Mouse (Mus musculus) heart, postnatal 10 days (tissue): ENCODE results near the gene Smap1. TPM values are rescaled to one million over a fixed set of nuclear protein-coding genes. Genes with fewer than 3 reads are reported as not detected.

Source experiments
- DNase-seq, 2 experiments: peaks; one replicate each; pipeline ENCODE4 v3.0.0; 2021
- intact Hi-C: fragments of 180-260 bp; cut with DNase I; formaldehyde crosslinking; loops from one replicate; pipeline ENCODE4 v1.15.1; 2025
- total RNA-seq, 2 experiments: library from RNA; stranded (reverse); gene quantifications; 2 replicates each; pipeline ENCODE4 v1.2.3; 2021

The Smap1 gene
- total RNA-seq, 2 experiments from 2014 or later = 42.6 to 52.3 TPM

DNA sequence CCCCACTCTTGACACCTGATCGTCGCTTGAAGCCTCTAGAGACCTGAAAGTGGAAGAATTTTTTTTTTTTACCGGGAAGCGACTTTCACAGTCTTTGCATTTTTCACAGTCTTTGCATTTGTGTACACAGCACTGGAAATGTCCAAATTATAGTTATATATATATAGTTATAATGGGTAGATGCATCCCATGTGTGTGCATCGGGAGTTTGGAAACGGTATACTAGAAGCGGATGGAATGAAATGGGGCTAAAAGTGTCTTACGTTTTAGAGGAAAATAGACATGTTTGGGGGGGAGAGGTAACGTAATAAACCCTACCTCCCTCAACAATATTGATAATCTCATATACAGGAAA is 390 bp upstream of the Smap1 start:
- DNase-seq = no peak
- intact Hi-C loops = loop anchor here (5.0 kb wide), 3 partner anchors 85 to 755 kb away; partner anchors contain the start of genes Fam135a, Lmbrd1 and Sdhaf4

DNA sequence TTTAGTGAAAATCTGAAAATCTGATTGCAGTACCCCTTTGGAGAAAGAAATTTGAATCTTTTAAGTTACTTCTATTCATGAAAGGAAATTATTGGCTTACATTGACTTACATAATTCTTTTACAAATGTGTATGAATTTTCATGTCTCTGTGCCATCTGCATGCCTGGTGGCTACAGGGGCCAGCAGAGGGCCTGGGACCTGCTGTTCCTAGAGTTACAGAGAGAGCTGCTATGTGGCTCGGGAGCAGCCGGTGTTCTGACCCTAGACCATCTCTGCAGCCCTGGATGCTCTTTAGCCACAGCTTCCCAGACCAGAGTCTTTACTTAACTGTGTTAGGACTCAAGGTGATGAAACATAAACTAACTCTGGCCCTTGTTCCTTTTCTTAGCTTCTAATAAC is 1.8 kb downstream of the Smap1 start:
- DNase-seq = peak; percentile 20 to 30
- intact Hi-C loops = loop anchor here (5.0 kb wide), 3 partner anchors 87 to 757 kb away; partner anchors contain the start of genes Fam135a, Lmbrd1 and Sdhaf4

GRCm38 (mm10) chr1:23919086-23919485 is 3.0 kb downstream of the Smap1 start:
- intact Hi-C loops = no loop called here
- DNase-seq = no peak

GRCm38 (mm10) chr1:23915483-23915882 is 6.6 kb downstream of the Smap1 start:
- DNase-seq = no peak
- intact Hi-C loops = no loop called here

GRCm38 (mm10) chr1:23912988-23913387 is 9.1 kb downstream of the Smap1 start:
- DNase-seq = no peak
- intact Hi-C loops = no loop called here

DNA sequence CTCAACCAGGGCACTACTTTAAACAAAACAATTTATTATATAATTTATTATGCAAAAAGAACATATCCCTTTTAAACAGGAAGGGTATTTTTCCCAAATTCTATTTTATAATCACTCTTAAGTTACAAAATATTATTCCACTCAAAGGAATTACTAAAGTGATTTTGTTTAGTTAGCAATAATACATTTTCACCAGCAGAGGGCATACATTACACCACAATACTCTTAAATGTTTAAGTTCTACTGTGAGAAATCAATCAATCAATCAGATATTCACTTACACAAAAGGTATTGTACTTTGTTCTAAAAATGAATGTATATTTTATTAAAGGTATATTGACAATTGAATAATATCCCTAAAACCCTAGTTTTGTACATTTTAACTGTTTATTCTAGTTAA is 16.0 kb downstream of the Smap1 start:
- intact Hi-C loops = loop anchor here (5.0 kb wide), 1 partner anchor 126 kb away; no protein-coding TSS in a partner anchor

GRCm38 (mm10) chr1:23903340-23903739 is 18.8 kb downstream of the Smap1 start:
- intact Hi-C loops = no loop called here
- DNase-seq = no peak

More for the DNA sequence above, 16.0 kb downstream of the Smap1 start:
- no peak for DNase-seq

- DNase-seq = no peak
- intact Hi-C loops = no loop called here
Measured at GRCm38 (mm10) chr1:23902736-23903135, 19.4 kb downstream of the Smap1 start.

DNA sequence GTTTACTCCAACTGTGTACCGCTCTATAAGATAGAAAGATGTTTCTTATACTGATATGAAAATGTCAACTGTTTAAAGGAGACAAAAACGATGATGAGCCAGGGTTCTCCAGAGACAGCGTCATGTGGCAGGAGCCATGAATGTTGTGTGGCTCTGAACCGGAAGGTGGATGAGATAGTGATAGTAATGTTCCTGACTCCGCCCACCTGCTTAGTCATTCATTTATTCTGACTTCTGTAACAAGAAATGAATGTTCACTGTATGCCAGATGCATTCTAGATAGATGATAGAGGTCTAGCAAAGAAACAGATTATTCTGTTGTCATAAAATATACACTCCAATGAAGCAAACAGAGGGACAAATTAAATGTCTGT is 22.5 kb downstream of the Smap1 start:
- DNase-seq = no peak
- intact Hi-C loops = no loop called here

- intact Hi-C loops = no loop called here
- no peak for DNase-seq
Measured at GRCm38 (mm10) chr1:23899020-23899646, 23.0 kb downstream of the Smap1 start.

- DNase-seq = no peak
- intact Hi-C loops = no loop called here
Measured at GRCm38 (mm10) chr1:23892072-23892471, 30.0 kb downstream of the Smap1 start.

DNA sequence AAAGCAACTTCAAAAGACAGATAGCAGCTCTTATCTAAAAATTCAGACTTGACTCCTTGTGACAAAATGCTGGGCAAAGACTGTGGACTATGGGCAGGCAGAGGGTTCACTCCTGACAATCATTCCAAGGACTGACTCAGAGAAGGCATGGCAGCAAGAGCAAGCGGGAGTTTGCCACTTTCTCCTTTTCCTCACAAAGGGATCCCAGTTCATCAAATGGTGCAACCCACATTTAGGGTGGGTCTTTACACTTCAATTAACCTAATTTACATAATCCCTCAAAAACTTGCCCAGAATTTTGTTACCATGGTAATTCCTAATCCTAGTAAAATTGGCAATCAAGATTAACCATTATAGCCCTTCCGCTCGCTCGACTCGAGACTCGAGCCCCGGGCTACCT is 37.2 kb downstream of the Smap1 start:
- DNase-seq = no peak
- intact Hi-C loops = no loop called here

DNA sequence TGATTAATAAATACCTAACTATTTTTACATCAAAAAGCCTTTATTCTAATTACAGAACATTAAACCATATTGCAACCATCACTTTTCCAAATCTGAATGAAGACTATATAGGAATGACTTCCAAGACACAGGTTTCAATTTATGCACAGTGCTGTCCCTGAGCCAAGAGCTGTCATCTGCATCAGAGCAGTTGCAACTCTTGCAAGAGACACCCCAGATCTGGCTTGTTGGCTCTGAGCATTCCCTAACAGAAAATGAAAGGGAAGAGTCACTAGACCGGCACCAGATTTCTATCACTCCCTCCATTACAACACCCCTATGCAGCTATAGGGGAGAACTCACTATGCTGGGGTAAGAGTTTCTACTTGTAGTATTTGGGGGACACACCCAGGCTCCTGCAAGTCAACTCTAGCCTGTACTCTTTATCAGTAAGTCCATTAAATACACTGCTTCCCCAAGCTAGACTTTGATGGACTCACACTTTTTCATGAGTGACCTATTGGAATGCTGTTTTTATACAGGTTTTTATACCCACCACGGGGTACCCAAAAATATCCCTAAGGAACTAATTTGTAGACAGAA is 37.9 kb downstream of the Smap1 start:
- DNase-seq = no peak
- intact Hi-C loops = no loop called here

DNA sequence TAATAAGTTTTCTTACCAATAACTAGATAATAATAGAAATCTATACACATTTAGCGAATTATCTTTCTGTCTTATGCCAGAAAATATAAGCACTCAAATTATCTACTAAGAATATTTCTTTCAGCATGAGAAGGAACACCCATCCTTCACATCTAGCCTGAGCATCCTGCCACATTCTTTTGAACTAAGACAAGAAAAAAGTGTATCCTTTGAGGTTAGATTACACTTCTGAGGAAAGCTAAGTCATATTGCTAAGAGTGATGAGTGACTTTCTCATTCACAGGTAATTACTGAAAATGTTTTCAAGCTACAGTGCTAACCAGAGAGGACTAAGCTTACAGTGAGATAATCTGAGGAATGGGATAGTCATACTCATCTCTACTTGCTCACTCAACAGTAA is 39.4 kb downstream of the Smap1 start:
- no peak for DNase-seq
- intact Hi-C loops = no loop called here

- intact Hi-C loops = no loop called here
- no peak for DNase-seq
Measured at GRCm38 (mm10) chr1:23872194-23872593, 49.9 kb downstream of the Smap1 start.

- DNase-seq = no peak
- intact Hi-C loops = no loop called here
Measured at GRCm38 (mm10) chr1:23867350-23867862, 54.7 kb downstream of the Smap1 start.

GRCm38 (mm10) chr1:23865566-23865965 is 56.6 kb downstream of the Smap1 start:
- no peak for DNase-seq
- intact Hi-C loops = no loop called here

- no peak for DNase-seq
- intact Hi-C loops = no loop called here
Measured at GRCm38 (mm10) chr1:23860944-23861343, 61.2 kb downstream of the Smap1 start.

GRCm38 (mm10) chr1:23855623-23856022 is 66.5 kb downstream of the Smap1 start:
- no peak for DNase-seq
- intact Hi-C loops = no loop called here

DNA sequence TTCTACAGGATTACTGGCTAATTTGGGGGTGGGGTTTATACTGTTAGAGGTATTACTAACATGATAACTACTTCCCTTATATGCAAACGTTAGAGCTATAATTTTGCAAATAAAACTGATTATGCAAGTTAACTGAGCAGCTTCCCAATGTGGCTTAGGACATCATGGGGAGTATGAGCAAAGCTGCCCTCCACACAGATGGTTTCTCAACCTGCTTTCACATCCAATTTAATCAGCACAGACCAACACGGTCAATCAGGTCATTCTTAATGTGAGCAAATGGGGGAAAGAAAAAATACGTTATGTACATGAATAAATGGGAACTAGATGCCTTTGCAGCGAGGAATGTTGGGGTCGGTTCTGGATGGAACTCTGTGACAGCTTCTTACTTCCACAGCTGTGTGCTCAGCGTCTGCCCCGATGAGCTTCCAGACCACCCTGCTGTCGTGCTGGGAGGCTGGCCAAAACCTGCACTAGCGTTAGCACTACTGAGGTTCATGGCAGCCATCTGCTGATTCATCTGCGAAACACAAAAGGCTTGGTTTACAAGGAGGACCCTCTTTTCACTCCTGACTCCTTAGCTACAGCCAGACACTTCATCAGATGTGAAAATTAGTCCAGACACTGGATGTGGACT is 76.0 kb downstream of the Smap1 start:
- intact Hi-C loops = no loop called here
- DNase-seq = no peak

- DNase-seq = no peak
- intact Hi-C loops = no loop called here
Measured at GRCm38 (mm10) chr1:23845007-23845406, 77.1 kb downstream of the Smap1 start.

DNA sequence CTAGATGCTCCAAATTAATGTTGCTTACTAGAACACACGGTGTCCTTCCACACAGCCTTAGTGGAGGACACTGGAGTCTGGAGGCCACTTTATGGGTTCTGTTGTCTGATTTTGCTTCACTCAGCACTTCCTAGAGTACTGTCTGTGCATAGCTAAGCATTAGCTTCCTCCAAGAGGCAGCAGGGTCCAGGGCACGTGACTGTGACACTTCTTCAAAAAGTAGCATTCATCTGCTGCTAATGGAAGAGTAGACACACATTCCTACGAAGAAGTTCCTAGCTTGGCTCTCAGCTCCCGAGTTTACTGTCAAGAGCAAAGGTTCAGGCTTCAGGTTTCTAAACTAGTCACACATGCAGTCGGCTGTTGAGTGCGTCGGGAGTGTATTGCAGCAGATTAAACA is 78.3 kb downstream of the Smap1 start:
- intact Hi-C loops = no loop called here
- DNase-seq = no peak
